Mouse (Mus musculus): ENCODE results near the gene Kif1a. TPM values are rescaled to one million over a fixed set of nuclear protein-coding genes. Genes with fewer than 3 reads are reported as not detected.

The Kif1a gene
- polyA plus RNA-seq (2014; fragmentation: Illumina TruSeq; extraction: RNeasy Lipid Tissue Mini Kit (QIAGEN cat#74804); ENCODE audit: low replicate concordance): not detected

GRCm38 (mm10) chr1:93101571-93102061, at the start of gene Kif1a:
Gene Kif1a (minus strand): TSS chr1:93101951.

DNA sequence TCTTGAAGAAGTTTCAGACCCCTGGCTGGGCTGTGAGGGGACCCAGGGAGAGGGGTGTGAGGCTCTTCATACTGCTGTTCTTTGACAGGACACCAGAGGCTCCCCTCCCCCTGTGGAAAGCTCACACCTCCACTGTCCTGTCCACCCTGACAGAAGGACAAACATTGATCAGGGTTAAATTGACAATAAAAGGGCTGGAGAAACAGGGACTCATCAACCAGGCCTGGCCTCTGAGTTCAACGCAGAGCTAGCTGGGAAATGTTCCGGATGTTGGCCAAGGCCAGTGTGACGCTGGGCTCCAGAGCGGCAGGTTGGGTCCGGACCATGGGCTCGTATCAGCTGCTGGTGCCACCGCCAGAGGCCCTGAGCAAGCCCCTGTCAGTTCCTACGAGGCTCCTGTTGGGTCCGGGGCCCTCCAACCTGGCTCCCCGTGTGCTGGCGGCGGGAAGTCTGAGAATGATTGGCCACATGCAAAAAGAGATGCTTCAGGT, 33.3 kb upstream of the Kif1a start, which contains the start of gene Agxt:
Gene Agxt (plus strand): TSS at position 205 of the 491 bp plus-strand sequence.

GRCm38 (mm10) chr1:93006061-93006460, 95.7 kb downstream of the Kif1a start, which contains the start of gene Aqp12:
Gene Aqp12 (plus strand): TSS chr1:93006334.

Other genes with a start within 250 kb of the Kif1a start
- gene Ankmy1, start 199.0 kb downstream of the Kif1a start, polyA plus RNA-seq (2014; fragmentation: Illumina TruSeq; extraction: RNeasy Lipid Tissue Mini Kit (QIAGEN cat#74804); ENCODE audit: low replicate concordance): not detected
- gene Dusp28, start 195.0 kb downstream of the Kif1a start, polyA plus RNA-seq (2014; fragmentation: Illumina TruSeq; extraction: RNeasy Lipid Tissue Mini Kit (QIAGEN cat#74804); ENCODE audit: low replicate concordance): 2.2 TPM
- gene Rnpepl1, start 191.2 kb downstream of the Kif1a start, polyA plus RNA-seq (2014; fragmentation: Illumina TruSeq; extraction: RNeasy Lipid Tissue Mini Kit (QIAGEN cat#74804); ENCODE audit: low replicate concordance): 5.6 TPM
- gene Capn10, start 167.6 kb downstream of the Kif1a start, polyA plus RNA-seq (2014; fragmentation: Illumina TruSeq; extraction: RNeasy Lipid Tissue Mini Kit (QIAGEN cat#74804); ENCODE audit: low replicate concordance): 2.2 TPM
- 7.8 TPM for gene Gpr35, start 151.1 kb downstream of the Kif1a start, polyA plus RNA-seq (2014; fragmentation: Illumina TruSeq; extraction: RNeasy Lipid Tissue Mini Kit (QIAGEN cat#74804); ENCODE audit: low replicate concordance)
- gene Aqp12, start 95.6 kb downstream of the Kif1a start, polyA plus RNA-seq (2014; fragmentation: Illumina TruSeq; extraction: RNeasy Lipid Tissue Mini Kit (QIAGEN cat#74804); ENCODE audit: low replicate concordance): not detected
- gene Agxt, start 33.3 kb upstream of the Kif1a start, polyA plus RNA-seq (2014; fragmentation: Illumina TruSeq; extraction: RNeasy Lipid Tissue Mini Kit (QIAGEN cat#74804); ENCODE audit: low replicate concordance): not detected
- gene 2310007B03Rik, start 59.0 kb upstream of the Kif1a start, polyA plus RNA-seq (2014; fragmentation: Illumina TruSeq; extraction: RNeasy Lipid Tissue Mini Kit (QIAGEN cat#74804); ENCODE audit: low replicate concordance): 2.0 TPM
- not detected for gene Crocc2, start 66.8 kb upstream of the Kif1a start, polyA plus RNA-seq (2014; fragmentation: Illumina TruSeq; extraction: RNeasy Lipid Tissue Mini Kit (QIAGEN cat#74804); ENCODE audit: low replicate concordance)
- 1.4 TPM for gene Sned1, start 133.9 kb upstream of the Kif1a start, polyA plus RNA-seq (2014; fragmentation: Illumina TruSeq; extraction: RNeasy Lipid Tissue Mini Kit (QIAGEN cat#74804); ENCODE audit: low replicate concordance)
- 11.3 TPM for gene Mterf4, start 204.0 kb upstream of the Kif1a start, polyA plus RNA-seq (2014; fragmentation: Illumina TruSeq; extraction: RNeasy Lipid Tissue Mini Kit (QIAGEN cat#74804); ENCODE audit: low replicate concordance)
- gene Ppp1r7, start 240.9 kb upstream of the Kif1a start, polyA plus RNA-seq (2014; fragmentation: Illumina TruSeq; extraction: RNeasy Lipid Tissue Mini Kit (QIAGEN cat#74804); ENCODE audit: low replicate concordance): 78.4 TPM
- 2.2 TPM for gene Pask, start 241.5 kb upstream of the Kif1a start, polyA plus RNA-seq (2014; fragmentation: Illumina TruSeq; extraction: RNeasy Lipid Tissue Mini Kit (QIAGEN cat#74804); ENCODE audit: low replicate concordance)

Measured in small intestine, adult 10 weeks (tissue).